Mouse (Mus musculus): ENCODE data around the gene Tspan18.

The Tspan18 gene

GRCm38 (mm10) chr2:93266565-93267169, 67.6 kb downstream of the Tspan18 start:
- no peak for DNase-seq (ENCODE audit: extremely low spot score, low read depth, low spot score)

DNA sequence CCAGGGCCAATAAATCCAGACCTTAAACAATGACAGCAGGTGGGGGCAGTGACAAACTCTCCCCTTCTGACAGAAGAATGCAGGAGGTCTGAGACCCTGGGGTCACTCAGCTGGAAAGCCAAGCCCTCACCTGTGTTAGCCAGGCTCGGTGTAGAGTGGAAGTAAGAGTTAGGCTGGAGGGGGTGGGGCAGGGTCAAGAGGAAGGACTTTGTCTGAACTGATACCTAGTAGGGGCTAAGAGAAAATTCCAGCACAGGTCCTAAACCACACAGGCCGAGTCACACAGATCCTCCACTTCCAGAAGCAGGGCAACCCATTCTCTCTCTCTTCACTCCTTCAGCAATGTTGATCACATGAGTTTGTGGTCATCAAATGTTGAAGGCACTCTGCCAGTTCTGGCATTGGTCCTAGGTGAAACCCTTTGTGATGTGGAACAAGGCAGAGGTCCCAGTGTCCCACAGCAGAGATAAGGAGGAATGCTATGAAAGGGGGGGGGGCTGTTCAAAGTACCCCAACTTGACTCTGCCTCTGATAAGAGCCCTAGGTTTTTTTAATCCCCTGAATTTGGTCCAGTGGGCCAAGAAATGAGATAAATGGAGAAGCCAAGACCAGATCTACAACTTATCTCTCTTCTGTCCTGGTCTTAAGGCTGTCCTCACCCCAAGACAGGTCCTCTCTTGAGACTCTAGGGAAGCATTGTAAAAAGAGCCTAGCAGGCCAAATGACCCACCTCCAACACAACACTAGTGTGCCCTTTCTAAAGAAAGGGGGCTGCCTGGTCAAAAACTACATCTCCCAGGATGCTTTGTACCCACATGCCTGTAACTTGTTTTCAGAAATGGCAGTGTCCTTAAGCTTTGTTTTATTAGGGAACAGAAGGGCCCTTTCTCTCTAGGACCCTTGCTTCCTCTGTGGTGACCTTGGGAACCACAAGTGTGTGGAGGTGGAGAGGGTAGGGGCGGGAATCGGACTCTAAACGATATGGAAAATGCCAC, 71.7 kb downstream of the Tspan18 start:
- DNase-seq (ENCODE audit: extremely low spot score, low read depth, low spot score) = no peak

GRCm38 (mm10) chr2:93261521-93262290, 72.6 kb downstream of the Tspan18 start:
- no peak for DNase-seq (ENCODE audit: extremely low spot score, low read depth, low spot score)

DNA sequence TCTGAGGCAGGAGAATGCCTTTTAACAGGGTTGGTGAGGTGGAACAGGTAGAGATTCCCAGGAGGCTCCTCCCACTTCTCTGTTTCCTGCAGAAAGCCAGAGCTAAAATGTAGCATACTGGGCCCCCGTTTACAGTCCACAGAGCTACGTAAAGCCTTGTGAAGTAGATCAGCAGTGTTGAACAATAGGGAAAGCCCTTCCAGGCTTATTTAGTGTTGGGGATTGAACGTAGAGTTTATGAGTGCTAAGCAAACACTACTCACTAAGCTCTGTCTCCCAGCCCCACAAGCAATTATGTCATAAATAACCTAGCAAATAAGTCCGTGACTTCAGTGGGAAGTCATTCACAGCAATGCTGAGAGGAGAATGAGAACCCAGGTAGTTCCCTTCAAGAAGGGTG, 76.7 kb downstream of the Tspan18 start:
- no peak for DNase-seq (ENCODE audit: extremely low spot score, low read depth, low spot score)

DNA sequence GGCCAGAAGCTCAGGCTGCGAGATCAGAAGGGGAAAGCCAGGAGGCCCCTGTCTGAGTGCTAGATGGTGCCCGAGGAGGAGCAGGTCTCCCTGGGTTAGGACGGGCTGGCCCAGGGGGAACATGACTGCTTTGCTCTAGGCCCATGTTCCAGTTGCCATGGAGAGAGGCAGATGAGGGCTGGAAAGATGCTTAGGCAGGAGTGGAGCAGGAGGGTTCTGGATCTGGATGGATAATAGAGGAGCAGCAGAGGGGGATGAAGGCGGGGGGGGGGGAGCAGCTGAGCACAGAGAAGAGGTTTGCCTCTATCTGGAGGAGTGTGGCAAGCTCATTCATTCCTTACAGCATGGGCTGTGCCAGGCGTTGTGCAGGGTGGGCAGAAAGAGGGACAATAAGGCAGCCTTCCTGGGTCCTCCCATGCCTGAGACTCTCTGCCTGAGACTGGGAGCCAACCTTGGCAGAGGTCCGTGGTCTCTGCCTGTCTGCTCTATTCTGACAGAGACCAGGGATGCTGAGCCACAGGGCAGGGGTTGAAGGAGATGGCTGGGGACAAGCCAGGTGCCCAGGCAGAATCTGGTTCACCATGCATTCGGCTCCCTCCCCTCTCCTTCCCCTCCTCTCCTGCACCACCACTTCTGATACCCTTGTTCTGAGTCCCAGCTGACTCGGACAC, 77.4 kb downstream of the Tspan18 start:
- DNase-seq (ENCODE audit: extremely low spot score, low read depth, low spot score) = no peak

- DNase-seq (ENCODE audit: extremely low spot score, low read depth, low spot score) = no peak
Measured at GRCm38 (mm10) chr2:93252356-93252755, 81.9 kb downstream of the Tspan18 start.

- DNase-seq (ENCODE audit: extremely low spot score, low read depth, low spot score) = no peak
Measured at GRCm38 (mm10) chr2:93250611-93251010, 83.7 kb downstream of the Tspan18 start.

DNA sequence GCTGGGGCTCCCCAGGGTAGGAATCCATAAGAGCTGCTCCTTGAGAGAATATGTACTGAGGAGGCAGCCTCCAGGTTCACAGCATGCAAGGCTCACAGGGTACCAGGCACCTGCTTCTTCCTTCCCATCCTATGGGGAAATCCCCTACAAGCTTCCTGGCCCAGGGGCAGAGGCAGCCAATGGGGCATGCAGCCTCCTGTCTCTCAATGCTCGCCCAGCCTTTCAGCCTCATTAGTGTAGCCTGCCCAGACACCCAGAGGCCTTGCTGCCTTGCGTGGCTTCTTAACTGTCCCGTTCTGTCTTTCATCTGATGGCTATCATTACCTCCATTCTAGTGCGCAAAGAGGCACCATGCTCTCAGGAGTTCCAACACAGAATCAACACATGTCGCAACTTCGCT, 85.2 kb downstream of the Tspan18 start:
- no peak for DNase-seq (ENCODE audit: extremely low spot score, low read depth, low spot score)

DNA sequence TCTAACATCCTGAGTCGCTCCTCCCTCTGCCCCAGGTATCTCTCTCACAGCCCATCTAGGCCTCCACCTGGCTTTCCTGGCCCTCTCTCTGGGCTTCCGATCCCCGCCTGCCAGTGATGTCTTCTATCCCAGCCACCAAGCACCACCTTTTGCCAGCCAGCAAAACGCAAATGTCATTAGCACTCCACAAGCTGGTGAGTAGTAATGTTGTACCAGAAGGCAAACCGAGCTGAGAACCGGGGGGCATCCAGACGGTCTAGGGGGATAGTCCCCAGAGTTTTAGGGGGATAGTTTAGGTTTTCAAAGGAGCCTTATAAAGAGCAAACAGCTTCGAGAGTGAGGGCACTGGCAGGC, 90.2 kb downstream of the Tspan18 start:
- no peak for DNase-seq (ENCODE audit: extremely low spot score, low read depth, low spot score)

GRCm38 (mm10) chr2:93243439-93244089, 90.7 kb downstream of the Tspan18 start:
- no peak for DNase-seq (ENCODE audit: extremely low spot score, low read depth, low spot score)

DNA sequence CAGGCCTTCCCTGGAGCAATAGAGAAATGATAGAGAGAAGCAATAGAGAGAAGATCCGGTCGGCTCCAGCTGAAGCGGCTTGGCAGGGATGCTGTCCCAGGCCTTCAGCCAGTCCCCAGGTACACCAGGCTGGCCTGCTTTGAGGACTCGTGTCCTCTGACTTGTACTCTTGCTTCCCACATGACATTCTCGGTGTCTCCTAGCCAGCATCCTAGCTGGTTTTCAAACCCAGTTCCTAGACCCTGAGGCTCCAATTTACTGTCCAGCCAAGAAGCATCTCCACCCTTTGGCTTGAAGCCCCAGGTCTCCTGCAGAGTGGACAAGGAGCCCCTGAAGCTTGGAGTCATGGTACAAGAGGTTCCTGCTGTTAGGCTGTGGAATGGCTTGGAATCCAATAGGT, 92.1 kb downstream of the Tspan18 start:
- no peak for DNase-seq (ENCODE audit: extremely low spot score, low read depth, low spot score)

GRCm38 (mm10) chr2:93238864-93239263, 95.4 kb downstream of the Tspan18 start:
- DNase-seq (ENCODE audit: extremely low spot score, low read depth, low spot score) = no peak

DNA sequence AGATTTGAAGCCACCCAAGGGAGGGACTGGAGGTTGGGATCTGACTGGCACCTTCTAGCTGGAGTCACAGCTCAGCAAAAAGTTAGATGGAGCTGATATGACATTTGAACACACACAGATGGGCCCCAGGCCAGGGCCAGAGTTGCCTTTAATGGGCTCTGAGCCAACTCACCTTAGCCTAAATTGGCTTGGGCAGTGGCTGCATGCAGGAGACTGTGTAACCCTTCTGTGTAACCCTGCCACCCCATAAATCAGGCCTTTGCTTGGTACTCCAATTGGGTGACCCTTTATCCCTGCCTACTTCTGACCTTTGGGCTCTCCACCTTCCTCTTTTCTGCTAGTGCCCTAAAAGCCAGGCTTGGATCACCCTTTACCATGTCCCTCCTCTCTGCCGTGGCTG, 97.2 kb downstream of the Tspan18 start:
- no peak for DNase-seq (ENCODE audit: extremely low spot score, low read depth, low spot score)

DNA sequence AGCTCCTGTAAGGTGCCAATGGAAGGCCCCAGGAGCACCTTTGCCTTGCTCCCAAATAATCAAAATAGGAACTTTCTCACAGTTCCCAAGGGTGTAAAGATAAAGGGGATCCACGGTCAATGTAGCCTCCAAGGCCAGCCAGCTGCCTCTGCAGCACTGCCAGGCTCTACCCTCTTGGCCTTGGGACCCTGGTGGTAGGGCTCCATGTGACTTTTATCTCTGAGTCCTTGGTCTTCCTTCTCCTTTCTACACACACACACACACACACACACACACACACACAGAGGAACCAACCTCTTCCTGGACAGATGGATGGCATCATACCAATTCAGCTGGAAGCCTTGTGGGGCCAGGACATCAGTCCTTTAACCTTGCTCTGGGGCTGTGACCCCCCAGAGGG, 102.2 kb downstream of the Tspan18 start:
- DNase-seq (ENCODE audit: extremely low spot score, low read depth, low spot score) = no peak

- DNase-seq (ENCODE audit: extremely low spot score, low read depth, low spot score) = no peak
Measured at GRCm38 (mm10) chr2:93228480-93228824, 105.9 kb downstream of the Tspan18 start.

DNA sequence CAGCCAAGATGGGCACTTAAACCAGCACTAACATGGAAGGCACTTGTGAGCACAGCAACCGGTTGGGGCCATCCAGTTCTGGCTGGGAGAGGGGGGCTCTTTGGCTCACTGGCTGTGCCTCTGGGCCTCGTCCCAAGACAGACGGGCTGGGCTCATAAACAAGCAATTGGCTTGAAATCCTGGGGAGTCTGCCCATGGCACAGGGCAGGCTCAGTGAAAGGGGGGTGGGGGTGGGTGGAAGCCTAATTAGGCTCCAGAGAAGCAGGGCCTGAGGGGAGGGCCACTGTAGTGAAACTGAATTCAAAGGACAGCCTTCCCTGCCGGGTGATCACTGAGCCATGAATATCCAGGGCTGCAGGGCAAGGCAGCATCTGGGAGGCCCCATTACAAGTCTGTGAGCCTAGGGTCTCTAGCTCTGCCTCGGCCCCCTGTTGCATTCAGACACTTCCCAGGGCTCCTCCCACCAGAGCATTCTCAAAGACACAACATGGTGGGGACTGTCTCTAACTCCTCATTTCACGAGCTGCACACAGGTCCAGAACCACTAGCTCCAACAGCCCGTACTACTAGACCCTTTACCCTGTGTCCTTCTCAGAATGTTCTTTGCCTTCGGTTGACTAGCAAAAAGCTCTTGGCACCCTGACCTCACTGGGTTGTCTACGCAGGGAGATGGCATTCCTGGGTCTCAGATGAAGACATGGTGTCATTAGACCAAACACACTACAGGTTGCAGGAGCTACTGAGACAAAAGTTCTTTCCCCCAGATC, 106.4 kb downstream of the Tspan18 start:
- DNase-seq (ENCODE audit: extremely low spot score, low read depth, low spot score) = no peak

- DNase-seq (ENCODE audit: extremely low spot score, low read depth, low spot score) = no peak
Measured at GRCm38 (mm10) chr2:93226606-93227595, 107.4 kb downstream of the Tspan18 start.

DNA sequence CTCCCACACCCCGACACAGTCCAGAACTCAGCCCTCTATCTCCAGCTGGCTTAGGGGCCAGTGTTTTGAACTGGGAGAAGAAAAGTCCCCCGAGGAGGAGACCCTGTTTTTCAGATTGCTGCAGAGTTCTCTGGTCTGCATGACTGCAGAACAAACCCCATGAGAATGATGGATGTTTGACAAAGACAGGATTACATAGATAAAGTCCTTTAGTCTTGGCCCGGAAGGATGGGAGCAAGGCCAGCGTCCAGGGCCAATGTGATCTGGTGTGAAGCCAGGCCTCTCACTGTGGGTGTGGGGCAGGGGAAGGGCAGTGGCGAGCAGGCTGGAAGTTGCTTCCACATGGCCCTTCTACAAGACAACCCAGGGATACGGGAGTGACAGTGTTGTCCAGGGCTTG, 110.8 kb downstream of the Tspan18 start:
- no peak for DNase-seq (ENCODE audit: extremely low spot score, low read depth, low spot score)

- DNase-seq (ENCODE audit: extremely low spot score, low read depth, low spot score) = no peak
Measured at GRCm38 (mm10) chr2:93220447-93220846, 113.9 kb downstream of the Tspan18 start.

All from hindlimb bud, embryonic 11.5 days (tissue).